Mouse (Mus musculus): Measurements from ENCODE around the gene Anks1b.

GRCm38 (mm10) chr10:90992237-90992636, 1118.9 kb downstream of the Anks1b start:
- TF ChIP-seq CTCF (IDR thresholded peaks at IDR 0.05; ENCODE audit: low read depth) (no peak), EP300 (optimal IDR thresholded peaks at IDR 0.05) (no peak)
